Mouse (Mus musculus) layer of hippocampus, adult 6 months (tissue): Measurements from ENCODE around the gene Mtor. TPM values are rescaled to one million over a fixed set of nuclear protein-coding genes. Genes with fewer than 3 reads are reported as not detected.

Source experiments
- long read RNA-seq, 2 experiments: library from polyadenylated mRNA; unstranded; transcript quantifications; one replicate each; pipeline ENCODE4 v2.0.0; 2019 to 2020
- polyA plus RNA-seq: library from polyadenylated mRNA; unstranded; fragments of <200 nt; fragmentation: Nextera tagmentation; gene quantifications from 2 replicates; pipeline ENCODE4 v1.2.3, GENCODE M21; 2021

Mtor gene
- polyA plus RNA-seq, result 19.7 and 23.0 TPM in 2 replicates
- long read RNA-seq, experiment 1, transcript Mtor-201 (5 exons, 1,003 nt), result major isoform, 5 of 46 reads
- long read RNA-seq, experiment 1, partial matches to known transcripts, result 40 of 46 reads
- long read RNA-seq, experiment 1, other reads (novel, unspliced or antisense), result 1 of 46 reads
- long read RNA-seq, experiment 2, full-length matches to known transcripts, result 4 of 91 reads
- long read RNA-seq, experiment 2, partial matches to known transcripts, result 81 of 91 reads
- long read RNA-seq, experiment 2, other reads (novel, unspliced or antisense), result 6 of 91 reads

GRCm38 (mm10) chr4:148448179-148448852 is at the start of gene Mtor:
Mtor (plus strand) TSS chr4:148448611.

GRCm38 (mm10) chr4:148444250-148444967 is 4.0 kb upstream of the Mtor start, which contains the start of gene Ubiad1:
Ubiad1 (minus strand) TSS chr4:148444771.

GRCm38 (mm10) chr4:148500410-148500867 is 52.0 kb downstream of the Mtor start, which contains the start of gene Angptl7:
Angptl7 (minus strand) TSS chr4:148500460.

GRCm38 (mm10) chr4:148558297-148559000 is 110.0 kb downstream of the Mtor start, which contains the start of gene Exosc10:
Exosc10 (plus strand) TSS chr4:148558429.

GRCm38 (mm10) chr4:148591171-148591630 is 142.8 kb downstream of the Mtor start, which contains the start of gene Srm:
Srm (plus strand) TSS chr4:148591503.

GRCm38 (mm10) chr4:148602357-148603120 is 154.1 kb downstream of the Mtor start, which contains the start of gene Masp2:
Masp2 (plus strand) TSS chr4:148602554.

Other genes with a start within 250 kb of the Mtor start
- gene Disp3, start 160.6 kb upstream of the Mtor start, polyA plus RNA-seq, result 12.5 and 15.1 TPM in 2 replicates
- gene Ubiad1, start 3.8 kb upstream of the Mtor start, polyA plus RNA-seq, result 4.4 and 5.7 TPM in 2 replicates
- gene Angptl7, start 51.8 kb downstream of the Mtor start, polyA plus RNA-seq, result 0.09 and 0.30 TPM in 2 replicates
- 34.8 and 37.4 TPM in 2 replicates for gene Exosc10, start 109.8 kb downstream of the Mtor start, polyA plus RNA-seq
- 83.7 and 83.8 TPM in 2 replicates for gene Srm, start 142.9 kb downstream of the Mtor start, polyA plus RNA-seq
- gene Masp2, start 153.9 kb downstream of the Mtor start, polyA plus RNA-seq, result not detected in 2 replicates
- gene Tardbp, start 178.4 kb downstream of the Mtor start, polyA plus RNA-seq, result 32.0 and 33.6 TPM in 2 replicates
- not detected in 2 replicates for gene Gm572, start 194.7 kb downstream of the Mtor start, polyA plus RNA-seq